ENCODE assay signal across 8 mouse cellular contexts in the genomic region with DNA sequence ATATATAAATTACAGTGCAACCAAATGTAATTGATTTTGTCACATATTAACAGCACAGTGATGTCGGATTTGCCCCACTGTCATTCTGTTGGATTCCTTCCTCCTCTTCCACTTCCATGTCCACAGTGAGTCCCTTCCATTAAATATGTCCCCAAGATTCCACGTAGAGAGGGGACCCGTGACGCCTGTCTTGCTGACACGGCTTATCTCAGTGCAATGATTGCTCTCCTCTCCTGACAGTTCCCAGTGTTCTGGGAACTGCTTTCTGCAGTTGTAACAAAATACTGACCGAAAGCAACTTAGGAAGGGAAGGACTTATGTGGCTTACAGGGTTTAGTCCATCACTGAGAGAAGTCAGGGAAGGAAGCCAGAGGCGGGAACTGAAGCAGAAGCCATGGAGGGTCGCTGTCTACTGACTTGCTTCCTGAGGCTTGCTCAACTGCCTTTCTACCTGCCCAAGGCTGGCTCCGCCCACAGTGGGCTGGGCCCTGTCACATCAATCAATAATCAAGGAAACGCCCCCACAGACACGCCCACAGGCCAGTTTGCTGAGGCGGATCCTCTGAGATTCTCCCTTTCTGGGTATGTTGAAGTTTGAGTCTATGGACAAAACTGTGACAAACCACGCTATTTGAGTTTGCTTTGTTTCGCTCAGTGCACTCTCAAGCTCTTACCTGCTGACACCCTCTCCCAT.
DNase-seq lines count a peak whose midpoint lies in the region; ATAC-seq lines count a peak whose summit lies in the region.

No protein-coding gene starts in this region.

- H3K27ac ChIP-seq in heart, embryonic 12.5 days (ENCODE audit: poor library complexity, severe bottlenecking) = peak overlapping the region; percentile 45; the same call in 1 of the 2 replicates
- peak overlapping the region; percentile 49 for H3K27ac ChIP-seq in kidney, embryonic 15.5 days

- intact Hi-C loops in heart, postnatal 10 days (cut with DNase I) = no loop called here

- no peak for ATAC-seq in heart, embryonic 12.5 days (ENCODE audit: insufficient number of reproducible peaks, low FRiP score)
- ATAC-seq in kidney, embryonic 15.5 days (replicated peaks; ENCODE audit: low FRiP score) = peak; percentile 63

- H3K9me3 ChIP-seq in heart, embryonic 12.5 days (replicated peaks) = peaks cover 2% of the 10 kb centered on the region; the same call in 1 of the 2 replicates
- no peaks in the 10 kb centered on the region for H3K9me3 ChIP-seq in kidney, embryonic 15.5 days (replicated peaks)

- WGBS in heart, embryonic 12.5 days = 40% methylated on average over 14 of the region's 14 CpGs
- 54% methylated on average over 14 of the region's 14 CpGs for WGBS in kidney, embryonic 15.5 days

- H3K36me3 ChIP-seq in heart, embryonic 12.5 days = peaks cover 10% of the 10 kb centered on the region
- H3K36me3 ChIP-seq in kidney, embryonic 15.5 days = peaks cover 34% of the 10 kb centered on the region

- no peaks in the 10 kb centered on the region for H3K27me3 ChIP-seq in heart, embryonic 12.5 days (replicated peaks)
- H3K27me3 ChIP-seq in kidney, embryonic 15.5 days = no peaks in the 10 kb centered on the region

- H3K9ac ChIP-seq in heart, embryonic 12.5 days = no peak overlapping the region
- H3K9ac ChIP-seq in kidney, embryonic 15.5 days = no peak overlapping the region

- H3K4me3 ChIP-seq in heart, embryonic 12.5 days = no peak overlapping the region
- H3K4me3 ChIP-seq in kidney, embryonic 15.5 days (replicated peaks) = no peak overlapping the region

- H3K4me2 ChIP-seq in heart, embryonic 12.5 days = no peak overlapping the region
- peak overlapping the region; percentile 17; the same call in 1 of the 2 replicates for H3K4me2 ChIP-seq in kidney, embryonic 15.5 days

- H3K4me1 ChIP-seq in heart, embryonic 12.5 days (replicated peaks) = peaks cover 32% of the 10 kb centered on the region
- H3K4me1 ChIP-seq in kidney, embryonic 15.5 days = peaks cover 41% of the 10 kb centered on the region

- DNase-seq in heart, postnatal 10 days = no peak
- peak; percentile 48 for DNase-seq in WW6 (ENCODE audit: low read depth, low spot score)
- DNase-seq in naive thymus-derived CD4-positive, alpha-beta T cell, adult 2 months (ENCODE audit: low read depth) = peak; percentile 81
- DNase-seq in urinary bladder, postnatal 10 days (ENCODE audit: low spot score) = no peak
- no peak for DNase-seq in cerebellum, adult 11 months
- no peak for DNase-seq in gastrocnemius, adult 18-20 months (ENCODE audit: low spot score)

Comparison
In these comparisons a context has a peak if more than half of its experiments do, and no peak if none do; other contexts are left out.
1. DNase-seq: peak in WW6 (single experiment) and naive thymus-derived CD4-positive, alpha-beta T cell, adult 2 months (single experiment); none in heart, postnatal 10 days (0 of 2), urinary bladder, postnatal 10 days (single experiment), cerebellum, adult 11 months (single experiment) and gastrocnemius, adult 18-20 months (single experiment).